Mouse (Mus musculus) megakaryocyte-erythroid progenitor cell, adult 5-6 weeks (primary cell): Measurements from ENCODE around the gene Gm10142. TPM values are rescaled to one million over a fixed set of nuclear protein-coding genes. Genes with fewer than 3 reads are reported as not detected.
A peak's percentile ranks its signal among the peaks of the same experiment; 100 is the strongest.
"Not testable (repeated sequence)": the region's sequence is repeated elsewhere in the genome, so short reads cannot be mapped to it uniquely, and the experiment has no call there.

Experiments used
- ATAC-seq: replicated peaks from 2 replicates; pipeline ENCODE4 v1.8.0; 2016; ENCODE audit warnings: mild to moderate bottlenecking, inconsistent platforms; ENCODE audit not compliant: severe bottlenecking, poor library complexity, low FRiP score, low TSS enrichment
- total RNA-seq, 2 experiments: library from RNA; stranded (forward) in 1 of 2; stranded (reverse) in 1 of 2; fragments of 200-1000, 215-1000 nt in 1 of 2; fragments of >200 nt in 1 of 2; fragmentation: Nextera tagmentation in 1 of 2; gene quantifications; 2 replicates each; pipeline ENCODE4 v1.2.3; 2014 to 2017

Gene Gm10142
- total RNA-seq, 2 experiments from 2014 or later = not detected

DNA sequence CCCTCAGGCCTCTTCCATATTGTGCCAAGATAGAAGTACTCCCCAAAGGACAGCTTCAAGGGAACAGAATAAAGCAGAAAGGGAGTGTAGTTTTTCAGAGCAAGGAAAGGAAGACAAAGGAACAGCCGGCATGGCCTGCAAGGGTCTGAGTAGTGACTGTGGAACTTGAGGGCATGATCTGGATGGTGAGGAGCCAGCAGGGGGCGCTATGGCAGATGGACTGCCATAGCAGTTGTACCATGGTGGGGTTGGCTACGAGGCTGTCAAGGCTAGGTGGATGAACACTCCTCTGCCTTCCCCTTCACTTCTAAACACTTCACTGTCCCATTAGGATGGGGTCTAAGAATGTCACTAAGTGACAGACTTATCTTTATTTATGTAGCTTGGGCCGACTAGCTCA is 13.6 kb downstream of the Gm10142 start:
- 0 out of 2 replicates have a peak, but pooled peaks have one; percentile 37 for ATAC-seq

DNA sequence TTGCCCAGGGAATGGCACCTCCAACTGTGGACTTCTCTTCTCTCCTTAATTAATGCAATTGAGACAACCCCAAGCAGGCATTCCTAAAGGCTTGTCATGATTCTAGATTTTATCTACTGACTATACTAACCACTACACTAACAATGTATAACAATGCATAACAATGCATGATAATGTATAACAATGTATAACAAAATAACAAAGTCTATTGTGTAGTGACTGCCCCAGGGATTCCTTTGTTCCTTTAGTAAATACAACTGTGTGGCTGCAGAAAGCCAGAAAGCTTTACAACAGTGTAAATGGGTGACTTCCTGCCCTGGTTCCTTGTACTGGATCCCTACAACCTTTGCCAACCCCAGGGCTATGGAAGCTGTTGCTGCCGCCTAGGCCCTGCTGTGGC is 20.3 kb downstream of the Gm10142 start:
- ATAC-seq = no peak

DNA sequence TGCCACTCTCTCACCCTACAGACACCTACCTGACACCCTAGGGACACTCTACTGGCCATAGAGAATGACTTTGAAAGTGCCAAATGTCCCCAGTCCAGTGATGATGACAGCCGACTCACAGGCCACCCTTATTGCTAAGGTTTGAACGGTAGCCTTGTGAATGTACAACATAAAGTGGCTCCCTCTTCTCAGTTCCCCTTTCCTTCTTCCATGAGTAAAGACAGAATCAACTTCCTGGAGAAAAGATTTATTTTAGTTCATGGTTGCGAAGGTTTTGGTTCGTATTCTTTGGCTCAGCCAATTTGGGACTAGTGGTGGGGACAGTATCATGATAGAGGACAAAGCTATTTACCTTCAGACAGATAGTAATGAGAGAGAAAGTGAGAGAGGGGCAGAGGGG is 23.3 kb downstream of the Gm10142 start:
- no peak for ATAC-seq

DNA sequence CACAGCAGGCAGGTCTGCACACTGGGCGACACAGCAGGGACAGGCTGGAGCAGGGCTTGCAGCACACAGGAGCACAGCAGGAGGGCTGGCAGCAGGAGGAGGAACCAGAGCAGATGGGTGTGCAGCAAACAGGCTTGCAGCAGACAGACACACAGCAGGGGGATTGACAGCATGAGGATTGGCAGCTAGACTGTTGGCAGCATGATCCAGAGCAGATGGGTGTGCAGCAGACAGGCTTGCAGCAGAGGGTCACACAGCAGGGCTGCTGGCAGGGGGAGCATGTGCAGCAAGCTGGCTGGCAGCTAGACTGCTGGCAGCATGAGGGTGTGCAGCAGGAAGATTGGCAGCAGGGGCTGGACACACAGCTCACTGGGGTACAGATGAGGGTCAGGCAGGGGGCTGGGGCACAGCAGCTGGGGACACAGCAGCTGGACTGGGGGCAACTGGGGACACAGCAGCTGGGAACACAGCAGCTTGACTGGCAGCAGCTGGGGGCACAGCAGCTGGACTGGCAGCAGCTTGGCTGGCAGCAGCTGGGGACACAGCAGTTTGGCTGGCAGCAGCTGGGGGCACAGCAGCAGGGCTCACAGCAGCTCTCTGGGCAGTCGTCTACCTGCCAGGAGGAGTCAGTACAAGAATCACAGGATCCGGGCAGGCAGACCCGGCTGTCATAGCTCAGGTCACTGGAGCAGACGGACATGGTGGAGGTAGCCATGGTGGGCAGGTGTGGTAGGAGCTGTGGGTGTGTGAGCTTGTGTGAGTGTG is 26.5 kb downstream of the Gm10142 start, which contains the start of gene Gm18596:
Gene Gm18596, minus strand, starts transcription at position 715 of the 765 bp plus-strand sequence.
- not testable (repeated sequence) for ATAC-seq

DNA sequence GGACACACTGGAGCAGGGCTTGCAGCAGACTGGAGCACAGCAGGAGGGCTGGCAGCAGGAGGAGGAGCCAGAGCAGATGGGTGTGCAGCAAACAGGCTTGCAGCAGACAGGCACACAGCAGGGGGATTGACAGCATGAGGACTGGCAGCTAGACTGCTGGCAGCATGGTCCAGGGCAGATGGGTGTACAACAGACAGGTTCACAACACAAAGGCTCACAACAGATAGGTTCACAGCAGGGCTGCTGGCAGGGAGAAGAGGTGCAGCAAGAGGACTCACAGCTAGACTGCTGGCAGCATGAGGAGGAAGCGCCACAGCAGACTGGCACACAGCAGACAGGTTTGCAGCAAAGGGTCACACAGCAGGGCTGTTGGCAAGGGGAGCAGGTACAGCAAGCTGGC is 35.1 kb downstream of the Gm10142 start:
- ATAC-seq = not testable (repeated sequence)

DNA sequence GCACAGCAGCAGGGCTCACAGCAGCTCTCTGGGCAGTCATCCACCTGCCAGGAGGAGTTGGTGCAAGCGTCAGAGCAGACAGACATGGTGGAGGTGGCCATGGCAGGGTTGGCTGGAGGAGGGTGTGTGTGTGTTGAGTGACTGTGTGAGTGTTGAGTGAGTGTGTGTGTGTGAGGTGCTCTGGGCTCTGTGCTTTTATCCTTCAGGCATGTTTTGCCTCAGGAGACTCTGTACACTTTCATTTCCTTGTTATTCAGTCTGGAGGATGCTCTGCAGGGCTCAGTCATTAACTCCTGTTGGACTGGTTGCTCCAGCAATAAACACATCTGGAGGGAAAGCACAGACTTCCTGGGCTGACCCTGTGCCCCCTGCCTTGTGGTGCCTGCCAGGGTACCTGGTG is 35.6 kb downstream of the Gm10142 start, which contains the start of gene Gm9736:
Gene Gm9736, minus strand, starts transcription at position 101 of the 400 bp plus-strand sequence.
- ATAC-seq = not testable (repeated sequence)

DNA sequence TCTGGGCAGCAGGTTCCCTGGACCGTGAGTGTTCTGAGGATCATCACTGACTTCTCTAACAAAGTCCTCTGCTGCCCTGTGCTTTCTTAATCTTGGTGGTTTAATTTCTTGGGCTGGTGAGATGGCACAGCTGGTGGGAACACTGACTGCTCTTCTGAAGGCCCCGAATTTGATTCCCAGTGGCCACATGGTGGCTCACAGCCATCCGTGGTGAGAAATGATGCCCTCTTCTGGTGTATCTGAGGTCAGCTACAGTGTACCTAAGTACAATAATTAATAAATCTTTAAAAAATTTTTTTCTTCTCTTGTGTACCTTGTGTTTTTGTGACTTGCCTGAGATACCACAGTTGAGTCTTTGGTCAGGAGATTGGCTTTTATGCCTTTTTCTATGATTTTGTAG is 36.7 kb downstream of the Gm10142 start:
- ATAC-seq = not testable (repeated sequence)

DNA sequence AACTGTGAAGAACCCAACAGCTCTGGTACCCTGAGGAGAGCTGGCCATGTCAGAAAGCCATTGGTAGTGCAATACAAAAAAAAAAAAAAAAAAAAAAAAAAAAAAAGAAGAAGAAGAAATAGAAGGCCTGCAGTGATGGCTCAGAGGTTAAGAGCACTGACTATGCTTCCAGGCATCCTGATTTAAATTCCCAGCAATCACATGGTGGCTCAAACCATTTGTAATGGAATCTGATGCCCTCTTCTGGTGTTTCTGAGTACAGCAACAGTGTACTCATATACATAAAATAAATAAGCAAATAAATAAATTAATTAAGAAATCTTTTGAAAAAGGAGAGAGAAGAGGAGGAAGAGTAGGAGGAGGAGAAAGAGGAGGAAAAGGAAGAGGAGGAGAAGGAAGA is 37.8 kb downstream of the Gm10142 start:
- ATAC-seq = no peak

DNA sequence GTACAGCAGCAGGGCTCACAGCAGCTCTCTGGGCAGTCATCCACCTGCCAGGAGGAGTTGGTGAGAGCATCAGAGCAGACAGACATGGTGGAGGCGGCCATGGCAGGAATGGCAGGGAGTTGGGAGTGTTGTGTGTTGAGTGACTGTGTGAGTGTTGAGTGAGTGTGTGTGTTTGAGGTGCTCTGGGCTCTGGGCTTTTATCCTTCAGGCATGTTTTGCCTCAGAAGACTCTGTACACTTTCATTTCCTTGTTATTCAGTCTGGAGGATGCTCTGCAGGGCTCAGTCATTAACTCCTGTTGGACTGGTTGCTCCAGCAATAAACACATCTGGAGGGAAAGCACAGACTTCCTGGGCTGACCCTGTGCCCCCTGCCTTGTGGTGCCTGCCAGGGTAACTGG is 44.0 kb downstream of the Gm10142 start, which contains the start of gene Gm3233:
Gene Gm3233, minus strand, starts transcription at position 101 of the 400 bp plus-strand sequence.
- ATAC-seq = not testable (repeated sequence)

Other genes starting within 250 kb of the Gm10142 start
- 19.8 and 20.0 TPM in 2 replicates for gene Fam207a, start 200.0 kb upstream of the Gm10142 start, total RNA-seq (2014; fragmentation: Nextera tagmentation)
- gene Fam207a, start 200.0 kb upstream of the Gm10142 start, total RNA-seq (2017) = 28.5 and 30.5 TPM in 2 replicates
- 10.4 and 26.2 TPM in 2 replicates for gene Itgb2, start 185.6 kb upstream of the Gm10142 start, total RNA-seq (2014; fragmentation: Nextera tagmentation)
- 13.2 and 14.2 TPM in 2 replicates for gene Itgb2, start 185.6 kb upstream of the Gm10142 start, total RNA-seq (2017)
- 31.7 and 48.4 TPM in 2 replicates for gene Pttg1ip, start 134.1 kb upstream of the Gm10142 start, total RNA-seq (2014; fragmentation: Nextera tagmentation)
- 36.3 and 37.6 TPM in 2 replicates for gene Pttg1ip, start 134.1 kb upstream of the Gm10142 start, total RNA-seq (2017)
- gene Sumo3, start 109.7 kb upstream of the Gm10142 start, total RNA-seq (2014; fragmentation: Nextera tagmentation) = 71.3 and 81.0 TPM in 2 replicates
- 150 and 265 TPM in 2 replicates for gene Sumo3, start 109.7 kb upstream of the Gm10142 start, total RNA-seq (2017)
- not detected in 2 replicates for gene Gm49325, start 109.6 kb upstream of the Gm10142 start, total RNA-seq (2014; fragmentation: Nextera tagmentation)
- gene Gm49325, start 109.6 kb upstream of the Gm10142 start, total RNA-seq (2017) = not detected in 2 replicates
- gene Ube2g2, start 93.5 kb upstream of the Gm10142 start, total RNA-seq (2014; fragmentation: Nextera tagmentation) = 39.4 and 43.2 TPM in 2 replicates
- gene Ube2g2, start 93.5 kb upstream of the Gm10142 start, total RNA-seq (2017) = 48.1 and 50.7 TPM in 2 replicates
- gene Tspear, start 29.2 kb upstream of the Gm10142 start, total RNA-seq (2014; fragmentation: Nextera tagmentation) = 0.22 TPM in 1 of 2 replicates, not detected in the other
- gene Tspear, start 29.2 kb upstream of the Gm10142 start, total RNA-seq (2017) = not detected in 2 replicates
- gene Gm19402, start 25.1 kb upstream of the Gm10142 start, total RNA-seq (2014; fragmentation: Nextera tagmentation) = not detected in 2 replicates
- gene Gm19402, start 25.1 kb upstream of the Gm10142 start, total RNA-seq (2017) = not detected in 2 replicates
- gene Gm9508, start 18.6 kb upstream of the Gm10142 start, total RNA-seq (2014; fragmentation: Nextera tagmentation) = not detected in 2 replicates
- not detected in 2 replicates for gene Gm9508, start 18.6 kb upstream of the Gm10142 start, total RNA-seq (2017)
- gene Gm10272, start 9.2 kb upstream of the Gm10142 start, total RNA-seq (2014; fragmentation: Nextera tagmentation) = not detected in 2 replicates
- not detected in 2 replicates for gene Gm10272, start 9.2 kb upstream of the Gm10142 start, total RNA-seq (2017)
- not detected in 2 replicates for gene Gm10024, start 4.3 kb upstream of the Gm10142 start, total RNA-seq (2014; fragmentation: Nextera tagmentation)
- gene Gm10024, start 4.3 kb upstream of the Gm10142 start, total RNA-seq (2017) = not detected in 2 replicates
- gene Krtap12-1, start 4.8 kb downstream of the Gm10142 start, total RNA-seq (2014; fragmentation: Nextera tagmentation) = not detected in 2 replicates
- not detected in 2 replicates for gene Krtap12-1, start 4.8 kb downstream of the Gm10142 start, total RNA-seq (2017)
- not detected in 2 replicates for gene Gm10100, start 10.7 kb downstream of the Gm10142 start, total RNA-seq (2014; fragmentation: Nextera tagmentation)
- not detected in 2 replicates for gene Gm10100, start 10.7 kb downstream of the Gm10142 start, total RNA-seq (2017)
- not detected in 2 replicates for gene Gm18596, start 26.8 kb downstream of the Gm10142 start, total RNA-seq (2014; fragmentation: Nextera tagmentation)
- gene Gm18596, start 26.8 kb downstream of the Gm10142 start, total RNA-seq (2017) = not detected in 2 replicates
- gene Gm9736, start 35.5 kb downstream of the Gm10142 start, total RNA-seq (2014; fragmentation: Nextera tagmentation) = not detected in 2 replicates
- not detected in 2 replicates for gene Gm9736, start 35.5 kb downstream of the Gm10142 start, total RNA-seq (2017)
- not detected in 2 replicates for gene Gm3233, start 43.9 kb downstream of the Gm10142 start, total RNA-seq (2014; fragmentation: Nextera tagmentation)
- not detected in 2 replicates for gene Gm3233, start 43.9 kb downstream of the Gm10142 start, total RNA-seq (2017)
- gene Gm3238, start 55.5 kb downstream of the Gm10142 start, total RNA-seq (2014; fragmentation: Nextera tagmentation) = not detected in 2 replicates
- not detected in 2 replicates for gene Gm3238, start 55.5 kb downstream of the Gm10142 start, total RNA-seq (2017)
- gene Gm7138, start 61.1 kb downstream of the Gm10142 start, total RNA-seq (2014; fragmentation: Nextera tagmentation) = not detected in 2 replicates
- gene Gm7138, start 61.1 kb downstream of the Gm10142 start, total RNA-seq (2017) = not detected in 2 replicates
- gene Gm3250, start 66.7 kb downstream of the Gm10142 start, total RNA-seq (2014; fragmentation: Nextera tagmentation) = not detected in 2 replicates
- not detected in 2 replicates for gene Gm3250, start 66.7 kb downstream of the Gm10142 start, total RNA-seq (2017)
- not detected in 2 replicates for gene Gm7137, start 72.4 kb downstream of the Gm10142 start, total RNA-seq (2014; fragmentation: Nextera tagmentation)
- not detected in 2 replicates for gene Gm7137, start 72.4 kb downstream of the Gm10142 start, total RNA-seq (2017)
- gene Gm9639, start 79.3 kb downstream of the Gm10142 start, total RNA-seq (2014; fragmentation: Nextera tagmentation) = not detected in 2 replicates
- gene Gm9639, start 79.3 kb downstream of the Gm10142 start, total RNA-seq (2017) = not detected in 2 replicates
- gene Gm19668, start 83.3 kb downstream of the Gm10142 start, total RNA-seq (2014; fragmentation: Nextera tagmentation) = not detected in 2 replicates
- not detected in 2 replicates for gene Gm19668, start 83.3 kb downstream of the Gm10142 start, total RNA-seq (2017)
- not detected in 2 replicates for gene Gm9507, start 96.0 kb downstream of the Gm10142 start, total RNA-seq (2014; fragmentation: Nextera tagmentation)
- gene Gm9507, start 96.0 kb downstream of the Gm10142 start, total RNA-seq (2017) = not detected in 2 replicates
- gene Gm2696, start 98.9 kb downstream of the Gm10142 start, total RNA-seq (2014; fragmentation: Nextera tagmentation) = not detected in 2 replicates
- not detected in 2 replicates for gene Gm2696, start 98.9 kb downstream of the Gm10142 start, total RNA-seq (2017)
- gene Krtap10-4, start 111.3 kb downstream of the Gm10142 start, total RNA-seq (2014; fragmentation: Nextera tagmentation) = not detected in 2 replicates
- not detected in 2 replicates for gene Krtap10-4, start 111.3 kb downstream of the Gm10142 start, total RNA-seq (2017)
- gene Krtap10-10, start 120.1 kb downstream of the Gm10142 start, total RNA-seq (2014; fragmentation: Nextera tagmentation) = not detected in 2 replicates
- gene Krtap10-10, start 120.1 kb downstream of the Gm10142 start, total RNA-seq (2017) = not detected in 2 replicates
- gene Gm36176, start 131.0 kb downstream of the Gm10142 start, total RNA-seq (2014; fragmentation: Nextera tagmentation) = not detected in 2 replicates
- gene Gm36176, start 131.0 kb downstream of the Gm10142 start, total RNA-seq (2017) = not detected in 2 replicates
- not detected in 2 replicates for gene Gm10318, start 137.1 kb downstream of the Gm10142 start, total RNA-seq (2014; fragmentation: Nextera tagmentation)
- gene Gm10318, start 137.1 kb downstream of the Gm10142 start, total RNA-seq (2017) = not detected in 2 replicates
- not detected in 2 replicates for gene Gm3285, start 146.2 kb downstream of the Gm10142 start, total RNA-seq (2014; fragmentation: Nextera tagmentation)
- gene Gm3285, start 146.2 kb downstream of the Gm10142 start, total RNA-seq (2017) = not detected in 2 replicates
- gene Lrrc3, start 186.7 kb downstream of the Gm10142 start, total RNA-seq (2014; fragmentation: Nextera tagmentation) = not detected in 2 replicates
- gene Lrrc3, start 186.7 kb downstream of the Gm10142 start, total RNA-seq (2017) = not detected in 2 replicates